Mouse (Mus musculus) myocyte (in vitro differentiated cells): ENCODE data around the gene Nol9. TPM values are rescaled to one million over a fixed set of nuclear protein-coding genes. Genes with fewer than 3 reads are reported as not detected.
"Not testable (repeated sequence)": the region's sequence is repeated elsewhere in the genome, so short reads cannot be mapped to it uniquely, and the experiment has no call there.

Experiments
- H3K27me3 ChIP-seq: one replicate; pipeline ENCODE4 v1.6.1; 2011; ENCODE audit not compliant: control insufficient read depth, insufficient read depth, insufficient read length
- H3K36me3 ChIP-seq: one replicate; pipeline ENCODE4 v1.6.1; 2011; ENCODE audit not compliant: control insufficient read depth, insufficient read depth
- H3K4me2 ChIP-seq: one replicate; pipeline ENCODE4 v1.6.1; 2011; ENCODE audit warnings: low read depth, control low read depth
- H3K4me3 ChIP-seq: one replicate; pipeline ENCODE4 v1.5.1; 2011; ENCODE audit warnings: mild to moderate bottlenecking, control low read depth, moderate library complexity
- H3K79me2 ChIP-seq: one replicate; pipeline ENCODE4 v1.6.1; 2011; ENCODE audit not compliant: control insufficient read depth, insufficient read depth
- H3ac ChIP-seq: one replicate; pipeline ENCODE4 v1.6.1; 2011; ENCODE audit not compliant: control insufficient read depth, insufficient read length
- CEBPB ChIP-seq: IDR thresholded peaks from 2 replicates; pipeline ENCODE4 v1.6.1; 2011; ENCODE audit warnings: mild to moderate bottlenecking, moderate library complexity; ENCODE audit not compliant: poor library complexity, insufficient read depth, severe bottlenecking
- E2F4 ChIP-seq: IDR thresholded peaks from one replicate; pipeline ENCODE4 v1.6.1; 2011; ENCODE audit warnings: mild to moderate bottlenecking, control low read depth, moderate library complexity; ENCODE audit not compliant: insufficient read depth
- MAX ChIP-seq: IDR thresholded peaks from one replicate; pipeline ENCODE4 v1.6.1; 2011; ENCODE audit warnings: low read depth, mild to moderate bottlenecking, control low read depth
- MYOD1 ChIP-seq, 3 experiments: IDR thresholded peaks; one replicate each; pipeline ENCODE4 v1.6.1; 2011; ENCODE audit warnings: control low read depth in 2 of 3, low read depth in 2 of 3, mild to moderate bottlenecking in 2 of 3, moderate library complexity in 1 of 3; ENCODE audit not compliant: insufficient read length in 2 of 3, control insufficient read depth in 1 of 3
- MYOG ChIP-seq, 3 experiments: IDR thresholded peaks; one replicate each; pipeline ENCODE4 v1.6.1; 2011; ENCODE audit warnings: control low read depth in 2 of 3, low read depth in 2 of 3, mild to moderate bottlenecking in 2 of 3; ENCODE audit not compliant: insufficient read length in 2 of 3, control insufficient read depth in 1 of 3, insufficient read depth in 1 of 3
- POLR2A ChIP-seq: IDR thresholded peaks from one replicate; pipeline ENCODE4 v1.6.1; 2011; ENCODE audit warnings: low read depth, mild to moderate bottlenecking, control low read depth, moderate library complexity; ENCODE audit not compliant: insufficient read length
- POLR2AphosphoS2 ChIP-seq: IDR thresholded peaks from one replicate; pipeline ENCODE4 v1.6.1; 2011; ENCODE audit warnings: low read depth, control low read depth; ENCODE audit not compliant: insufficient read length
- REST ChIP-seq: IDR thresholded peaks from one replicate; pipeline ENCODE4 v1.6.1; 2011; ENCODE audit warnings: mild to moderate bottlenecking, control low read depth, moderate library complexity; ENCODE audit not compliant: insufficient read depth, insufficient read length
- SRF ChIP-seq: IDR thresholded peaks from one replicate; pipeline ENCODE4 v1.6.1; 2011; ENCODE audit warnings: low read depth; ENCODE audit not compliant: control insufficient read depth, insufficient read length
- TCF12 ChIP-seq: IDR thresholded peaks from one replicate; pipeline ENCODE4 v1.6.1; 2011; ENCODE audit warnings: mild to moderate bottlenecking, control low read depth; ENCODE audit not compliant: poor library complexity, insufficient read depth, severe bottlenecking
- TCF3 ChIP-seq: IDR thresholded peaks from one replicate; pipeline ENCODE4 v1.6.1; 2011; ENCODE audit warnings: low read depth, control low read depth; ENCODE audit not compliant: insufficient read length
- USF1 ChIP-seq: IDR thresholded peaks from one replicate; pipeline ENCODE4 v1.6.1; 2011; ENCODE audit warnings: low read depth, mild to moderate bottlenecking, control low read depth, moderate library complexity
- polyA plus RNA-seq: library from polyadenylated mRNA; unstranded; fragments of >200 nt; fragmentation: generic; extraction: Trizol; gene quantifications from one replicate; pipeline ENCODE4 v1.2.1, GENCODE M21; 2012; ENCODE audit warnings: missing spikeins

The Nol9 gene
- polyA plus RNA-seq, 1 experiment, result 28.5 TPM

GRCm38 (mm10) chr4:152032922-152033321 is 6.2 kb upstream of the Nol9 start:
- Histone ChIP-seq H3K27me3 (no peaks in the 10 kb centered on the region), H3K79me2 (no peaks in the 10 kb centered on the region), H3ac (no peak overlapping the region), H3K4me3 (no peak overlapping the region), H3K4me2 (no peak overlapping the region), H3K36me3 (no peaks in the 10 kb centered on the region)
- TF ChIP-seq MYOG (IDR thresholded peaks at IDR 0.05; ENCODE audit: control insufficient read depth in 1 of 3, insufficient read depth in 1 of 3, insufficient read length in 2 of 3, low read depth in 2 of 3) (no peak), POLR2AphosphoS2 (no peak), TCF12 (no peak), CEBPB (no peak), MAX (no peak), TCF3 (no peak), MYOD1 (IDR thresholded peaks at IDR 0.05; ENCODE audit: control insufficient read depth in 1 of 3, insufficient read length in 2 of 3, low read depth in 2 of 3) (no peak), USF1 (no peak), POLR2A (no peak), E2F4 (no peak), REST (no peak), SRF (no peak)

GRCm38 (mm10) chr4:152036464-152036863 is 2.7 kb upstream of the Nol9 start:
- not testable (repeated sequence) for H3ac ChIP-seq, H3K4me2 ChIP-seq, H3K4me3 ChIP-seq, H3K36me3 ChIP-seq, H3K27me3 ChIP-seq
- H3K79me2 ChIP-seq, result peaks cover 20% of the 10 kb centered on the region

- H3ac ChIP-seq, result peak within 1 kb of the TSS; percentile 91
- peak within 1 kb of the TSS; percentile 68 for H3K4me3 ChIP-seq
- H3K27me3 ChIP-seq, result no peaks in the 10 kb centered on the region
- peaks cover 8% of the 10 kb centered on the region for H3K36me3 ChIP-seq
- peaks cover 37% of the 10 kb centered on the region for H3K79me2 ChIP-seq
- TF ChIP-seq POLR2AphosphoS2, result no peak
- TF ChIP-seq TCF3, result peak; percentile 96
- peak; percentile 90 for TF ChIP-seq TCF12
- no peak for TF ChIP-seq MAX
- peak; percentile 92 to 99 (median 99) for TF ChIP-seq MYOG (IDR thresholded peaks at IDR 0.05; ENCODE audit: control insufficient read depth in 1 of 3, insufficient read depth in 1 of 3, insufficient read length in 2 of 3, low read depth in 2 of 3)
- peak; percentile 95 to 100 (median 100) for TF ChIP-seq MYOD1 (IDR thresholded peaks at IDR 0.05; ENCODE audit: control insufficient read depth in 1 of 3, insufficient read length in 2 of 3, low read depth in 2 of 3)
- TF ChIP-seq SRF, result peak; percentile 54
- TF ChIP-seq USF1, result no peak
- H3K4me2 ChIP-seq, result peak within 1 kb of the TSS; percentile 85
Observed at GRCm38 (mm10) chr4:152038225-152038984, 716 bp upstream of the Nol9 start, which contains the start of gene Tas1r1. Gene Tas1r1, minus strand, starts transcription at chr4:152038568.

GRCm38 (mm10) chr4:152039831-152040310 is 750 bp downstream of the Nol9 start:
- TF ChIP-seq POLR2A, result no peak
- TF ChIP-seq E2F4, result no peak
- TF ChIP-seq SRF, result no peak
- TF ChIP-seq MYOG (IDR thresholded peaks at IDR 0.05; ENCODE audit: control insufficient read depth in 1 of 3, insufficient read depth in 1 of 3, insufficient read length in 2 of 3, low read depth in 2 of 3), result no peak
- TF ChIP-seq MYOD1 (IDR thresholded peaks at IDR 0.05; ENCODE audit: control insufficient read depth in 1 of 3, insufficient read length in 2 of 3, low read depth in 2 of 3), result no peak
- no peak for TF ChIP-seq POLR2AphosphoS2
- TF ChIP-seq TCF3, result no peak
- no peak for TF ChIP-seq MAX
- TF ChIP-seq CEBPB, result no peak
- TF ChIP-seq TCF12, result no peak
- TF ChIP-seq REST, result no peak
- peak overlapping the region; percentile 68 for H3K4me3 ChIP-seq
- no peaks in the 10 kb centered on the region for H3K27me3 ChIP-seq
- peaks cover 16% of the 10 kb centered on the region for H3K36me3 ChIP-seq
- peaks cover 44% of the 10 kb centered on the region for H3K79me2 ChIP-seq
- H3ac ChIP-seq, result peak overlapping the region; percentile 91
- H3K4me2 ChIP-seq, result peak overlapping the region; percentile 84
